Mouse (Mus musculus) neural tube, embryonic 11.5 days (tissue): ENCODE measurements around the gene Msto1. TPM values are rescaled to one million over a fixed set of nuclear protein-coding genes. Genes with fewer than 3 reads are reported as not detected.
"Not testable (repeated sequence)": the region's sequence is repeated elsewhere in the genome, so short reads cannot be mapped to it uniquely, and the experiment has no call there.

Experiments
- ATAC-seq: fragments of 200-750 bp; cut with Nextera tagmentation; 2 replicates; pipeline ENCODE4 v1.8.0; 2017; ENCODE audit warnings: moderate number of reproducible peaks, mild to moderate bottlenecking, moderate TSS enrichment, moderate library complexity; ENCODE audit not compliant: insufficient read depth, low FRiP score, low TSS enrichment
- DNase-seq: peaks from one replicate; pipeline ENCODE4 v3.0.0-alpha.2; 2015; ENCODE audit warnings: low spot score
- H3K27ac ChIP-seq: fragments of 300-500 bp; sonication (generic); 2 replicates; pipeline ENCODE4 v1.5.1; 2014; ENCODE audit warnings: low read depth, mild to moderate bottlenecking, low read length
- H3K27me3 ChIP-seq: fragments of 300-500 bp; sonication (generic); 2 replicates; pipeline ENCODE4 v1.6.1; 2014; ENCODE audit warnings: mild to moderate bottlenecking, low read length, mixed read lengths; ENCODE audit not compliant: control insufficient read depth, insufficient read depth
- H3K36me3 ChIP-seq: fragments of 300-500 bp; sonication (generic); 2 replicates; pipeline ENCODE4 v1.6.1; 2014; ENCODE audit warnings: mild to moderate bottlenecking, low read length, moderate library complexity, mixed read lengths; ENCODE audit not compliant: control insufficient read depth, insufficient read depth
- H3K4me1 ChIP-seq: fragments of 300-500 bp; sonication (generic); 2 replicates; pipeline ENCODE4 v1.6.1; 2014; ENCODE audit warnings: low read length, mixed read lengths; ENCODE audit not compliant: control insufficient read depth, insufficient read depth
- H3K4me2 ChIP-seq: fragments of 300-500 bp; sonication (generic); 2 replicates; pipeline ENCODE4 v1.6.1; 2014; ENCODE audit warnings: low read depth, mild to moderate bottlenecking, moderate library complexity
- H3K4me3 ChIP-seq: fragments of 300-500 bp; sonication (generic); 2 replicates; pipeline ENCODE4 v1.5.1; 2014; ENCODE audit warnings: low read depth, low read length
- H3K9ac ChIP-seq: fragments of 300-500 bp; sonication (generic); 2 replicates; pipeline ENCODE4 v1.6.1; 2014; ENCODE audit warnings: mild to moderate bottlenecking, low read length
- H3K9me3 ChIP-seq: fragments of 300-500 bp; sonication (generic); 2 replicates; pipeline ENCODE4 v1.6.1; 2016; ENCODE audit warnings: low read length; ENCODE audit not compliant: control insufficient read depth
- WGBS: fragments of 180-500 bp; shearing (Covaris S2); extraction: QIAGEN DNeasy Blood & Tissue Kit; methylation state at CpG from one replicate; pipeline ENCODE4 v1.1.7; 2014; 5-methylcytosine and 5-hydroxymethylcytosine counted together
- polyA plus RNA-seq: library from polyadenylated mRNA; unstranded; fragments of >200 nt; fragmentation: Nextera tagmentation; extraction: Ambion mirVana; gene quantifications from 2 replicates; pipeline ENCODE4 v1.2.1, GENCODE M21; 2014

Gene Msto1
- polyA plus RNA-seq, result 55.5 and 56.4 TPM in 2 replicates

GRCm38 (mm10) chr3:88913511-88914383 is at the start of gene Msto1:
Gene Msto1, minus strand, starts transcription at chr3:88913999.
- Histone ChIP-seq H3K27ac (peak within 1 kb of the TSS; percentile 64), H3K4me1 (no peaks in the 10 kb centered on the region; the same call in 1 of the 2 replicates), H3K4me3 (peak within 1 kb of the TSS; percentile 75), H3K4me2 (peak within 1 kb of the TSS; percentile 83), H3K27me3 (no peaks in the 10 kb centered on the region), H3K9me3 (no peaks in the 10 kb centered on the region), H3K9ac (peak within 1 kb of the TSS; percentile 71), H3K36me3 (peaks cover 17% of the 10 kb centered on the region)
- WGBS, result under 1% methylated on average over 62 of the region's 62 CpGs
- peak; percentile 93 for DNase-seq
- ATAC-seq, result peak; percentile 97

GRCm38 (mm10) chr3:88963211-88963610 is 49.4 kb upstream of the Msto1 start:
- not testable (repeated sequence) for H3K9ac ChIP-seq, H3K4me1 ChIP-seq, H3K4me3 ChIP-seq, H3K4me2 ChIP-seq, ATAC-seq, H3K27me3 ChIP-seq, H3K36me3 ChIP-seq, DNase-seq, H3K9me3 ChIP-seq, H3K27ac ChIP-seq

GRCm38 (mm10) chr3:88953736-88954135 is 39.9 kb upstream of the Msto1 start:
- H3K27me3 ChIP-seq, result no peaks in the 10 kb centered on the region
- no peak overlapping the region for H3K27ac ChIP-seq
- no peak overlapping the region for H3K4me3 ChIP-seq
- no peaks in the 10 kb centered on the region for H3K36me3 ChIP-seq
- ATAC-seq, result no peak
- no peaks in the 10 kb centered on the region for H3K9me3 ChIP-seq
- no peak overlapping the region for H3K4me2 ChIP-seq
- H3K9ac ChIP-seq, result no peak overlapping the region
- DNase-seq, result no peak
- peaks cover 8% of the 10 kb centered on the region for H3K4me1 ChIP-seq

GRCm38 (mm10) chr3:88953246-88953645 is 39.4 kb upstream of the Msto1 start:
- no peak overlapping the region for H3K4me3 ChIP-seq
- H3K27me3 ChIP-seq, result no peaks in the 10 kb centered on the region
- H3K4me1 ChIP-seq, result peaks cover 8% of the 10 kb centered on the region
- H3K4me2 ChIP-seq, result no peak overlapping the region
- H3K9me3 ChIP-seq, result no peaks in the 10 kb centered on the region
- 92% methylated on average over 4 of the region's 4 CpGs for WGBS
- no peak overlapping the region for H3K27ac ChIP-seq
- no peaks in the 10 kb centered on the region for H3K36me3 ChIP-seq
- H3K9ac ChIP-seq, result no peak overlapping the region
- ATAC-seq (no peak), DNase-seq (no peak)

- 4% methylated on average over 5 of the region's 5 CpGs for WGBS
- no peak for ATAC-seq
These were observed 37.6 kb upstream of the Msto1 start for GRCm38 (mm10) chr3:88951327-88951800.

GRCm38 (mm10) chr3:88950576-88951326 is 37.0 kb upstream of the Msto1 start, which contains the start of the genes Ash1l and Dap3:
Gene Ash1l, plus strand, starts transcription at chr3:88950622.
Gene Dap3, minus strand, starts transcription at chr3:88951181.
- no peaks in the 10 kb centered on the region for H3K9me3 ChIP-seq
- peaks cover 8% of the 10 kb centered on the region for H3K4me1 ChIP-seq
- peak within 1 kb of the TSS; percentile 67 for H3K4me2 ChIP-seq
- DNase-seq (peak; percentile 85), ATAC-seq (peak; percentile 76)
- peak within 1 kb of the TSS; percentile 87 for H3K9ac ChIP-seq
- H3K4me3 ChIP-seq, result peak within 1 kb of the TSS; percentile 64
- WGBS, result under 1% methylated on average over 35 of the region's 64 CpGs
- no peaks in the 10 kb centered on the region for H3K36me3 ChIP-seq
- H3K27me3 ChIP-seq, result no peaks in the 10 kb centered on the region
- H3K27ac ChIP-seq, result peak within 1 kb of the TSS; percentile 97

More at GRCm38 (mm10) chr3:88951327-88951800, 37.6 kb upstream of the Msto1 start:
- Histone ChIP-seq H3K4me2 (peak overlapping the region; percentile 55), H3K4me1 (peaks cover 8% of the 10 kb centered on the region), H3K27me3 (no peaks in the 10 kb centered on the region), H3K9ac (peak overlapping the region; percentile 87), H3K4me3 (peak overlapping the region; percentile 64), H3K27ac (peak overlapping the region; percentile 97), H3K36me3 (no peaks in the 10 kb centered on the region), H3K9me3 (no peaks in the 10 kb centered on the region)
- no peak for DNase-seq

- DNase-seq (peak; percentile 92), ATAC-seq (peak; percentile 94)
- Histone ChIP-seq H3K4me2 (peak overlapping the region; percentile 67), H3K27me3 (no peaks in the 10 kb centered on the region), H3K9me3 (no peaks in the 10 kb centered on the region), H3K4me3 (peak overlapping the region; percentile 64), H3K36me3 (no peaks in the 10 kb centered on the region), H3K27ac (peak overlapping the region; percentile 97), H3K4me1 (peaks cover 8% of the 10 kb centered on the region), H3K9ac (peak overlapping the region; percentile 87)
- under 1% methylated on average over 45 of the region's 92 CpGs for WGBS
These were observed 36.2 kb upstream of the Msto1 start for GRCm38 (mm10) chr3:88949786-88950575.

- peaks cover 8% of the 10 kb centered on the region; the same call in 1 of the 2 replicates for H3K4me1 ChIP-seq
- no peaks in the 10 kb centered on the region for H3K27me3 ChIP-seq
- no peak overlapping the region for H3K9ac ChIP-seq
- no peak overlapping the region for H3K27ac ChIP-seq
- no peaks in the 10 kb centered on the region for H3K9me3 ChIP-seq
- ATAC-seq (no peak), DNase-seq (no peak)
- peaks cover 4% of the 10 kb centered on the region; the same call in 1 of the 2 replicates for H3K36me3 ChIP-seq
- H3K4me3 ChIP-seq, result no peak overlapping the region
- WGBS, result 75% methylated on average over 4 of the region's 4 CpGs
- H3K4me2 ChIP-seq, result no peak overlapping the region
These were observed 30.3 kb upstream of the Msto1 start for GRCm38 (mm10) chr3:88944109-88944508.
